Mouse (Mus musculus): ENCODE measurements around the gene Mucl3. TPM values are rescaled to one million over a fixed set of nuclear protein-coding genes. Genes with fewer than 3 reads are reported as not detected.

Mucl3 gene
- polyA plus RNA-seq, 1 experiment, result 0.06 TPM

- H3K4me1 ChIP-seq (ENCODE audit: control insufficient read depth, insufficient read depth, low read length), result no peaks in the 10 kb centered on the region; the same call in 1 of the 2 replicates
- TF ChIP-seq POLR2A (IDR thresholded peaks at IDR 0.05; ENCODE audit: extremely low read depth, insufficient read depth, low read length) (no peak), CTCF (IDR thresholded peaks at IDR 0.05; ENCODE audit: extremely low read depth, insufficient read depth, low read length) (no peak)
- no peak overlapping the region for H3K4me3 ChIP-seq (ENCODE audit: insufficient read depth, low read length)
- H3K27ac ChIP-seq (ENCODE audit: insufficient read depth, low read length), result no peak overlapping the region
Measured at GRCm38 (mm10) chr17:35672527-35672926, 29.0 kb upstream of the Mucl3 start.

GRCm38 (mm10) chr17:35671846-35672245 lies 28.4 kb upstream of the Mucl3 start:
- H3K27ac ChIP-seq (ENCODE audit: insufficient read depth, low read length), result no peak overlapping the region
- TF ChIP-seq POLR2A (IDR thresholded peaks at IDR 0.05; ENCODE audit: extremely low read depth, insufficient read depth, low read length) (no peak), CTCF (IDR thresholded peaks at IDR 0.05; ENCODE audit: extremely low read depth, insufficient read depth, low read length) (no peak)
- H3K4me3 ChIP-seq (ENCODE audit: insufficient read depth, low read length), result no peak overlapping the region
- H3K4me1 ChIP-seq (ENCODE audit: control insufficient read depth, insufficient read depth, low read length), result no peaks in the 10 kb centered on the region; the same call in 1 of the 2 replicates

- TF ChIP-seq CTCF (IDR thresholded peaks at IDR 0.05; ENCODE audit: extremely low read depth, insufficient read depth, low read length) (no peak), POLR2A (IDR thresholded peaks at IDR 0.05; ENCODE audit: extremely low read depth, insufficient read depth, low read length) (no peak)
- no peak overlapping the region for H3K4me3 ChIP-seq (ENCODE audit: insufficient read depth, low read length)
- no peaks in the 10 kb centered on the region; the same call in 1 of the 2 replicates for H3K4me1 ChIP-seq (ENCODE audit: control insufficient read depth, insufficient read depth, low read length)
- no peak overlapping the region for H3K27ac ChIP-seq (ENCODE audit: insufficient read depth, low read length)
Measured at GRCm38 (mm10) chr17:35669731-35670130, 26.2 kb upstream of the Mucl3 start.

- H3K27ac ChIP-seq (ENCODE audit: insufficient read depth, low read length), result peak within 1 kb of the TSS; percentile 54
- no peaks in the 10 kb centered on the region for H3K4me1 ChIP-seq (ENCODE audit: control insufficient read depth, insufficient read depth, low read length)
- TF ChIP-seq POLR2A (IDR thresholded peaks at IDR 0.05; ENCODE audit: extremely low read depth, insufficient read depth, low read length), result peak; percentile 89
- TF ChIP-seq CTCF (IDR thresholded peaks at IDR 0.05; ENCODE audit: extremely low read depth, insufficient read depth, low read length), result no peak
- peak within 1 kb of the TSS; percentile 73 for H3K4me3 ChIP-seq (ENCODE audit: insufficient read depth, low read length)
Measured at GRCm38 (mm10) chr17:35667334-35668065, 24.0 kb upstream of the Mucl3 start, which contains the start of gene Vars2. Gene Vars2 (minus strand): TSS chr17:35667592.

GRCm38 (mm10) chr17:35666851-35667256 lies 23.4 kb upstream of the Mucl3 start:
- H3K27ac ChIP-seq (ENCODE audit: insufficient read depth, low read length), result peak overlapping the region; percentile 54
- TF ChIP-seq CTCF (IDR thresholded peaks at IDR 0.05; ENCODE audit: extremely low read depth, insufficient read depth, low read length) (no peak), POLR2A (IDR thresholded peaks at IDR 0.05; ENCODE audit: extremely low read depth, insufficient read depth, low read length) (no peak)
- no peaks in the 10 kb centered on the region for H3K4me1 ChIP-seq (ENCODE audit: control insufficient read depth, insufficient read depth, low read length)
- H3K4me3 ChIP-seq (ENCODE audit: insufficient read depth, low read length), result peak overlapping the region; percentile 73

GRCm38 (mm10) chr17:35665957-35666515 lies 22.5 kb upstream of the Mucl3 start:
- H3K4me1 ChIP-seq (ENCODE audit: control insufficient read depth, insufficient read depth, low read length), result no peaks in the 10 kb centered on the region
- TF ChIP-seq CTCF (IDR thresholded peaks at IDR 0.05; ENCODE audit: extremely low read depth, insufficient read depth, low read length), result peak; percentile 70
- TF ChIP-seq POLR2A (IDR thresholded peaks at IDR 0.05; ENCODE audit: extremely low read depth, insufficient read depth, low read length), result no peak
- H3K4me3 ChIP-seq (ENCODE audit: insufficient read depth, low read length), result no peak overlapping the region; the same call in 1 of the 2 replicates
- no peak overlapping the region for H3K27ac ChIP-seq (ENCODE audit: insufficient read depth, low read length)

GRCm38 (mm10) chr17:35653086-35653485 lies 9.6 kb upstream of the Mucl3 start:
- H3K4me1 ChIP-seq (ENCODE audit: control insufficient read depth, insufficient read depth, low read length), result no peaks in the 10 kb centered on the region
- no peak overlapping the region for H3K27ac ChIP-seq (ENCODE audit: insufficient read depth, low read length)

GRCm38 (mm10) chr17:35649429-35649828 lies 5.9 kb upstream of the Mucl3 start:
- no peaks in the 10 kb centered on the region for H3K4me1 ChIP-seq (ENCODE audit: control insufficient read depth, insufficient read depth, low read length)
- H3K4me3 ChIP-seq (ENCODE audit: insufficient read depth, low read length), result no peak overlapping the region
- TF ChIP-seq POLR2A (IDR thresholded peaks at IDR 0.05; ENCODE audit: extremely low read depth, insufficient read depth, low read length), result no peak
- no peak for TF ChIP-seq CTCF (IDR thresholded peaks at IDR 0.05; ENCODE audit: extremely low read depth, insufficient read depth, low read length)
- no peak overlapping the region for H3K27ac ChIP-seq (ENCODE audit: insufficient read depth, low read length)

More at GRCm38 (mm10) chr17:35653086-35653485, 9.6 kb upstream of the Mucl3 start:
- no peak overlapping the region for H3K4me3 ChIP-seq (ENCODE audit: insufficient read depth, low read length)
- TF ChIP-seq POLR2A (IDR thresholded peaks at IDR 0.05; ENCODE audit: extremely low read depth, insufficient read depth, low read length) (no peak), CTCF (IDR thresholded peaks at IDR 0.05; ENCODE audit: extremely low read depth, insufficient read depth, low read length) (no peak)

GRCm38 (mm10) chr17:35639352-35639751 lies 4.1 kb downstream of the Mucl3 start:
- Histone ChIP-seq H3K4me3 (ENCODE audit: insufficient read depth, low read length) (no peak overlapping the region), H3K4me1 (ENCODE audit: control insufficient read depth, insufficient read depth, low read length) (no peaks in the 10 kb centered on the region), H3K27ac (ENCODE audit: insufficient read depth, low read length) (no peak overlapping the region)
- TF ChIP-seq CTCF (IDR thresholded peaks at IDR 0.05; ENCODE audit: extremely low read depth, insufficient read depth, low read length) (no peak), POLR2A (IDR thresholded peaks at IDR 0.05; ENCODE audit: extremely low read depth, insufficient read depth, low read length) (no peak)

Data from cortical plate, adult 2 months (tissue).